Mouse (Mus musculus): ENCODE data around the gene Sytl2. TPM values are rescaled to one million over a fixed set of nuclear protein-coding genes. Genes with fewer than 3 reads are reported as not detected.

The Sytl2 gene
- polyA plus RNA-seq, 1 experiment from 2014 or later: 10.0 TPM

GRCm38 (mm10) chr7:90313421-90313820, 11.4 kb downstream of the Sytl2 start:
- H3K27me3 ChIP-seq: no peaks in the 10 kb centered on the region
- H3K36me3 ChIP-seq: no peaks in the 10 kb centered on the region
- no peak overlapping the region for H3K4me2 ChIP-seq
- 72% methylated on average over 3 of the region's 3 CpGs for WGBS
- H3K9me3 ChIP-seq (replicated peaks): no peaks in the 10 kb centered on the region
- no peak for ATAC-seq (replicated peaks; ENCODE audit: low FRiP score)
- no peaks in the 10 kb centered on the region for H3K4me1 ChIP-seq
- H3K4me3 ChIP-seq (replicated peaks): no peak overlapping the region
- no peak overlapping the region for H3K27ac ChIP-seq
- no peak overlapping the region for H3K9ac ChIP-seq

- 85% methylated on average over 2 of the region's 2 CpGs for WGBS
- no peak overlapping the region for H3K4me2 ChIP-seq
- no peak for ATAC-seq (replicated peaks; ENCODE audit: low FRiP score)
- H3K9ac ChIP-seq: no peak overlapping the region
- no peaks in the 10 kb centered on the region for H3K27me3 ChIP-seq
- H3K4me3 ChIP-seq (replicated peaks): no peak overlapping the region
- H3K4me1 ChIP-seq: no peaks in the 10 kb centered on the region
- H3K27ac ChIP-seq: no peak overlapping the region
- H3K36me3 ChIP-seq: no peaks in the 10 kb centered on the region
- H3K9me3 ChIP-seq (replicated peaks): no peaks in the 10 kb centered on the region
Observed at GRCm38 (mm10) chr7:90316823-90317222, 14.8 kb downstream of the Sytl2 start.

GRCm38 (mm10) chr7:90319446-90319845, 17.4 kb downstream of the Sytl2 start:
- Histone ChIP-seq H3K4me2 (no peak overlapping the region), H3K9ac (no peak overlapping the region), H3K27ac (no peak overlapping the region), H3K4me3 (replicated peaks) (no peak overlapping the region), H3K27me3 (no peaks in the 10 kb centered on the region), H3K9me3 (replicated peaks) (no peaks in the 10 kb centered on the region), H3K36me3 (no peaks in the 10 kb centered on the region), H3K4me1 (no peaks in the 10 kb centered on the region)
- 98% methylated on average over 1 of the region's 1 CpGs for WGBS
- ATAC-seq (replicated peaks; ENCODE audit: low FRiP score): no peak

GRCm38 (mm10) chr7:90320124-90320523, 18.1 kb downstream of the Sytl2 start:
- 67% methylated on average over 5 of the region's 5 CpGs for WGBS
- H3K27ac ChIP-seq: no peak overlapping the region
- H3K4me2 ChIP-seq: no peak overlapping the region
- H3K9me3 ChIP-seq (replicated peaks): no peaks in the 10 kb centered on the region
- no peaks in the 10 kb centered on the region for H3K27me3 ChIP-seq
- H3K4me3 ChIP-seq (replicated peaks): no peak overlapping the region
- H3K4me1 ChIP-seq: no peaks in the 10 kb centered on the region
- H3K9ac ChIP-seq: no peak overlapping the region
- H3K36me3 ChIP-seq: no peaks in the 10 kb centered on the region
- no peak for ATAC-seq (replicated peaks; ENCODE audit: low FRiP score)

GRCm38 (mm10) chr7:90325166-90325565, 23.1 kb downstream of the Sytl2 start:
- no peaks in the 10 kb centered on the region for H3K4me1 ChIP-seq
- ATAC-seq (replicated peaks; ENCODE audit: low FRiP score): no peak
- H3K27ac ChIP-seq: no peak overlapping the region
- no peak overlapping the region for H3K4me3 ChIP-seq (replicated peaks)
- no peak overlapping the region for H3K4me2 ChIP-seq
- H3K27me3 ChIP-seq: no peaks in the 10 kb centered on the region
- no peaks in the 10 kb centered on the region for H3K9me3 ChIP-seq (replicated peaks)
- WGBS: 89% methylated on average over 4 of the region's 4 CpGs
- no peak overlapping the region for H3K9ac ChIP-seq
- H3K36me3 ChIP-seq: no peaks in the 10 kb centered on the region

GRCm38 (mm10) chr7:90330200-90330599, 28.1 kb downstream of the Sytl2 start:
- Histone ChIP-seq H3K27ac (no peak overlapping the region), H3K9me3 (replicated peaks) (no peaks in the 10 kb centered on the region), H3K4me1 (no peaks in the 10 kb centered on the region), H3K36me3 (no peaks in the 10 kb centered on the region), H3K9ac (no peak overlapping the region), H3K4me2 (no peak overlapping the region), H3K27me3 (no peaks in the 10 kb centered on the region), H3K4me3 (replicated peaks) (no peak overlapping the region)
- no peak for ATAC-seq (replicated peaks; ENCODE audit: low FRiP score)
- 75% methylated on average over 1 of the region's 1 CpGs for WGBS

GRCm38 (mm10) chr7:90332483-90333065, 30.5 kb downstream of the Sytl2 start:
- WGBS: 89% methylated on average over 3 of the region's 3 CpGs
- Histone ChIP-seq H3K27me3 (no peaks in the 10 kb centered on the region), H3K9me3 (replicated peaks) (no peaks in the 10 kb centered on the region), H3K4me1 (no peaks in the 10 kb centered on the region), H3K36me3 (no peaks in the 10 kb centered on the region), H3K9ac (no peak overlapping the region), H3K4me2 (no peak overlapping the region), H3K27ac (no peak overlapping the region), H3K4me3 (replicated peaks) (no peak overlapping the region)
- no peak for ATAC-seq (replicated peaks; ENCODE audit: low FRiP score)

GRCm38 (mm10) chr7:90334362-90334761, 32.3 kb downstream of the Sytl2 start:
- Histone ChIP-seq H3K9me3 (replicated peaks) (no peaks in the 10 kb centered on the region), H3K4me3 (replicated peaks) (no peak overlapping the region), H3K27me3 (no peaks in the 10 kb centered on the region), H3K27ac (no peak overlapping the region; the same call in 1 of the 2 replicates), H3K36me3 (no peaks in the 10 kb centered on the region), H3K9ac (no peak overlapping the region), H3K4me1 (no peaks in the 10 kb centered on the region), H3K4me2 (no peak overlapping the region)
- no peak for ATAC-seq (replicated peaks; ENCODE audit: low FRiP score)
- WGBS: 86% methylated on average over 6 of the region's 6 CpGs

- Histone ChIP-seq H3K36me3 (no peaks in the 10 kb centered on the region), H3K4me3 (replicated peaks) (no peak overlapping the region), H3K27ac (no peak overlapping the region; the same call in 1 of the 2 replicates), H3K27me3 (no peaks in the 10 kb centered on the region), H3K4me1 (no peaks in the 10 kb centered on the region), H3K4me2 (no peak overlapping the region), H3K9ac (no peak overlapping the region), H3K9me3 (replicated peaks) (no peaks in the 10 kb centered on the region)
- 90% methylated on average over 3 of the region's 3 CpGs for WGBS
- no peak for ATAC-seq (replicated peaks; ENCODE audit: low FRiP score)
Observed at GRCm38 (mm10) chr7:90334831-90335230, 32.8 kb downstream of the Sytl2 start.

GRCm38 (mm10) chr7:90335755-90336194, 33.7 kb downstream of the Sytl2 start:
- H3K9ac ChIP-seq: no peak overlapping the region
- H3K27ac ChIP-seq: 0 out of 2 replicates have a peak overlapping the region, but pooled peaks have one; percentile 23
- WGBS: 29% methylated on average over 3 of the region's 3 CpGs
- H3K4me3 ChIP-seq (replicated peaks): no peak overlapping the region
- no peaks in the 10 kb centered on the region for H3K4me1 ChIP-seq
- no peak overlapping the region for H3K4me2 ChIP-seq
- H3K36me3 ChIP-seq: no peaks in the 10 kb centered on the region
- peak; percentile 62; the same call in 1 of the 2 replicates for ATAC-seq (replicated peaks; ENCODE audit: low FRiP score)
- H3K27me3 ChIP-seq: no peaks in the 10 kb centered on the region
- no peaks in the 10 kb centered on the region for H3K9me3 ChIP-seq (replicated peaks)

- no peaks in the 10 kb centered on the region for H3K27me3 ChIP-seq
- H3K9me3 ChIP-seq (replicated peaks): no peaks in the 10 kb centered on the region
- H3K27ac ChIP-seq: peak overlapping the region; percentile 59
- no peak overlapping the region for H3K4me3 ChIP-seq (replicated peaks)
- peak overlapping the region; percentile 29 for H3K4me2 ChIP-seq
- H3K36me3 ChIP-seq: no peaks in the 10 kb centered on the region
- WGBS: 42% methylated on average over 12 of the region's 12 CpGs
- 0 out of 2 replicates have a peak, but pooled peaks cover 5% of the 10 kb centered on the region for H3K4me1 ChIP-seq
- no peak overlapping the region for H3K9ac ChIP-seq
- peak; percentile 87 for ATAC-seq (replicated peaks; ENCODE audit: low FRiP score)
Observed at GRCm38 (mm10) chr7:90341212-90341957, 39.3 kb downstream of the Sytl2 start.

- Histone ChIP-seq H3K27me3 (no peaks in the 10 kb centered on the region), H3K9me3 (replicated peaks) (no peaks in the 10 kb centered on the region), H3K4me3 (replicated peaks) (no peak overlapping the region), H3K4me1 (0 out of 2 replicates have a peak, but pooled peaks cover 5% of the 10 kb centered on the region), H3K27ac (no peak overlapping the region), H3K36me3 (no peaks in the 10 kb centered on the region), H3K9ac (no peak overlapping the region), H3K4me2 (no peak overlapping the region)
- WGBS: 81% methylated on average over 3 of the region's 3 CpGs
- ATAC-seq (replicated peaks; ENCODE audit: low FRiP score): no peak
Observed at GRCm38 (mm10) chr7:90344903-90345302, 42.9 kb downstream of the Sytl2 start.
